Mouse (Mus musculus) small intestine, adult 2 months (tissue): ENCODE measurements at regions not wholly inside any gene's neighbourhood (a gene's known extent, or its start where the extent isn't known, plus 50 kb on each side); places are given as distances from the start of the nearest gene placed in this dataset.

Experiments
- CTCF ChIP-seq: fragments of 200-500 bp; IDR thresholded peaks from 2 replicates; pipeline ENCODE4 v1.5.1; 2012; ENCODE audit warnings: low read depth, mild to moderate bottlenecking, control low read depth, inconsistent platforms, low read length, moderate library complexity, mixed read lengths; ENCODE audit not compliant: insufficient replicate concordance, insufficient read length; ENCODE audit errors: extremely low read depth
- POLR2A ChIP-seq: fragments of 200-500 bp; IDR thresholded peaks from 2 replicates; pipeline ENCODE4 v1.6.1; 2012; ENCODE audit warnings: low read depth, mild to moderate bottlenecking, control low read depth, inconsistent platforms, low read length, moderate library complexity

GRCm38 (mm10) chr13:35257386-35257785 lies 230.5 kb upstream of the Eci2 start:
- TF ChIP-seq CTCF: no peak
- TF ChIP-seq POLR2A: no peak
